Mouse (Mus musculus): ENCODE results near the gene Kazn. TPM values are rescaled to one million over a fixed set of nuclear protein-coding genes. Genes with fewer than 3 reads are reported as not detected.

Kazn gene
- total and polyA plus RNA-seq, 3 experiments, result 1.3 to 9.7 (median 4.2) TPM

- in situ Hi-C loops (cut with MboI; ENCODE audit: low pct_ligation_motif_present, low pct_unique_long_range_greater_than_20kb, low sequenced_read_pairs) (no loop called here), dilution Hi-C loops (cut with MboI; ENCODE audit: extremely low pct_ligation_motif_present, extremely low pct_unique_long_range_greater_than_20kb, low sequenced_read_pairs) (no loop called here)
- Histone ChIP-seq H3K4me2 (ENCODE audit: insufficient read depth, low read depth, poor library complexity, severe bottlenecking) (no peak overlapping the region), H3K27ac (ENCODE audit: insufficient read depth, low read depth) (no peak overlapping the region), H3K27me3 (replicated peaks) (no peaks in the 10 kb centered on the region), H3K9me3 (replicated peaks; ENCODE audit: low read length) (no peaks in the 10 kb centered on the region), H3K79me2 (replicated peaks; ENCODE audit: control insufficient read depth, extremely low read depth, insufficient read depth, poor library complexity, severe bottlenecking) (no peaks in the 10 kb centered on the region), H3K4me3 (replicated peaks in 1 of 3; ENCODE audit: low read depth in 2 of 3, low read length in 2 of 3, poor library complexity in 1 of 3) (no peak overlapping the region), H3K36me3 (replicated peaks in 1 of 2; ENCODE audit: control insufficient read depth in 1 of 2, insufficient read depth in 1 of 2, low read length in 1 of 2) (peaks cover 5 to 33% of the 10 kb centered on the region in 2 experiments), H3K4me1 (ENCODE audit: control insufficient read depth in 1 of 2, insufficient read depth in 2 of 2) (peaks cover 0 to 30% of the 10 kb centered on the region in 2 experiments; a peak in 2 of 4 replicates), H3K9ac (ENCODE audit: insufficient read depth, low read depth) (no peak overlapping the region)
- no peak for TF ChIP-seq USF2 (conservative IDR thresholded peaks at IDR 0.05; ENCODE audit: low read depth, low read length)
- no peak for TF ChIP-seq ELF1 (IDR thresholded peaks at IDR 0.05; ENCODE audit: low read depth, low read length)
- no peak for TF ChIP-seq NELFE (IDR thresholded peaks at IDR 0.05; ENCODE audit: low read depth, low read length)
- TF ChIP-seq E2F4 (IDR thresholded peaks at IDR 0.05; ENCODE audit: insufficient replicate concordance, low read depth, low read length), result no peak
- TF ChIP-seq MAX (IDR thresholded peaks at IDR 0.05; ENCODE audit: low read length), result no peak
- no peak for TF ChIP-seq MAZ (IDR thresholded peaks at IDR 0.05; ENCODE audit: low read depth, low read length)
- TF ChIP-seq JUN (IDR thresholded peaks at IDR 0.05; ENCODE audit: insufficient read depth, low read depth, low read length), result no peak
- TF ChIP-seq ETS1 (conservative IDR thresholded peaks at IDR 0.05; ENCODE audit: low read depth, low read length), result no peak
- no peak for TF ChIP-seq SMC3 (IDR thresholded peaks at IDR 0.05; ENCODE audit: low read depth, low read length)
- TF ChIP-seq TCF12 (IDR thresholded peaks at IDR 0.05; ENCODE audit: low read depth, low read length), result no peak
- TF ChIP-seq IRF4 (IDR thresholded peaks at IDR 0.05; ENCODE audit: low read depth, low read length), result no peak
- no peak for TF ChIP-seq BHLHE40 (IDR thresholded peaks at IDR 0.05; ENCODE audit: low read depth, low read length)
- no peak for TF ChIP-seq PAX5 (IDR thresholded peaks at IDR 0.05; ENCODE audit: low read length)
- TF ChIP-seq SIN3A (IDR thresholded peaks at IDR 0.05; ENCODE audit: low read length), result no peak
- TF ChIP-seq ZNF384 (IDR thresholded peaks at IDR 0.05; ENCODE audit: low read depth, low read length), result no peak
- no peak for TF ChIP-seq POLR2A (IDR thresholded peaks at IDR 0.05; ENCODE audit: low read depth, low read length)
- no peak for TF ChIP-seq EP300 (IDR thresholded peaks at IDR 0.05; ENCODE audit: low read length)
- no peak for TF ChIP-seq MEF2A (IDR thresholded peaks at IDR 0.05; ENCODE audit: borderline replicate concordance, low read depth, low read length)
- TF ChIP-seq USF1 (IDR thresholded peaks at IDR 0.05; ENCODE audit: low read depth, low read length), result no peak
- TF ChIP-seq RAD21 (IDR thresholded peaks at IDR 0.05; ENCODE audit: low read depth, low read length), result no peak
- no peak for DNase-seq (ENCODE audit: extremely low read depth)
These were observed 26.8 kb downstream of the Kazn start for GRCm38 (mm10) chr4:142212425-142212824.

- dilution Hi-C loops (cut with MboI; ENCODE audit: extremely low pct_ligation_motif_present, extremely low pct_unique_long_range_greater_than_20kb, low sequenced_read_pairs), result no loop called here
These were observed 29.3 kb downstream of the Kazn start for GRCm38 (mm10) chr4:142209884-142210283.

More at GRCm38 (mm10) chr4:142209884-142210283, 29.3 kb downstream of the Kazn start:
- Histone ChIP-seq H3K4me2 (ENCODE audit: insufficient read depth, low read depth, poor library complexity, severe bottlenecking) (no peak overlapping the region), H3K79me2 (replicated peaks; ENCODE audit: control insufficient read depth, extremely low read depth, insufficient read depth, poor library complexity, severe bottlenecking) (no peaks in the 10 kb centered on the region), H3K36me3 (replicated peaks in 1 of 2; ENCODE audit: control insufficient read depth in 1 of 2, insufficient read depth in 1 of 2, low read length in 1 of 2) (peaks cover 8 to 39% of the 10 kb centered on the region in 2 experiments), H3K9ac (ENCODE audit: insufficient read depth, low read depth) (no peak overlapping the region), H3K4me1 (ENCODE audit: control insufficient read depth in 1 of 2, insufficient read depth in 2 of 2) (peaks cover 0 to 30% of the 10 kb centered on the region in 2 experiments; a peak in 2 of 4 replicates), H3K27me3 (replicated peaks) (no peaks in the 10 kb centered on the region), H3K27ac (ENCODE audit: insufficient read depth, low read depth) (no peak overlapping the region), H3K4me3 (replicated peaks in 1 of 3; ENCODE audit: low read depth in 2 of 3, low read length in 2 of 3, poor library complexity in 1 of 3) (no peak overlapping the region), H3K9me3 (replicated peaks; ENCODE audit: low read length) (no peaks in the 10 kb centered on the region)
- in situ Hi-C loops (cut with MboI; ENCODE audit: low pct_ligation_motif_present, low pct_unique_long_range_greater_than_20kb, low sequenced_read_pairs), result no loop called here
- DNase-seq (ENCODE audit: extremely low read depth), result no peak
- no peak for TF ChIP-seq POLR2A (IDR thresholded peaks at IDR 0.05; ENCODE audit: low read depth, low read length)
- TF ChIP-seq MEF2A (IDR thresholded peaks at IDR 0.05; ENCODE audit: borderline replicate concordance, low read depth, low read length), result no peak
- TF ChIP-seq TCF12 (IDR thresholded peaks at IDR 0.05; ENCODE audit: low read depth, low read length), result no peak
- TF ChIP-seq SIN3A (IDR thresholded peaks at IDR 0.05; ENCODE audit: low read length), result no peak
- TF ChIP-seq UBTF (IDR thresholded peaks at IDR 0.05; ENCODE audit: low read depth, low read length), result no peak
- no peak for TF ChIP-seq MAZ (IDR thresholded peaks at IDR 0.05; ENCODE audit: low read depth, low read length)
- TF ChIP-seq IRF4 (IDR thresholded peaks at IDR 0.05; ENCODE audit: low read depth, low read length), result no peak
- TF ChIP-seq CHD1 (IDR thresholded peaks at IDR 0.05; ENCODE audit: low read depth, low read length), result no peak
- TF ChIP-seq TBP (conservative IDR thresholded peaks at IDR 0.05; ENCODE audit: low read depth, low read length), result no peak
- TF ChIP-seq JUN (IDR thresholded peaks at IDR 0.05; ENCODE audit: insufficient read depth, low read depth, low read length), result no peak
- no peak for TF ChIP-seq NELFE (IDR thresholded peaks at IDR 0.05; ENCODE audit: low read depth, low read length)
- TF ChIP-seq USF1 (IDR thresholded peaks at IDR 0.05; ENCODE audit: low read depth, low read length), result no peak
- no peak for TF ChIP-seq ETS1 (conservative IDR thresholded peaks at IDR 0.05; ENCODE audit: low read depth, low read length)
- no peak for TF ChIP-seq POLR2AphosphoS2 (IDR thresholded peaks at IDR 0.05; ENCODE audit: low read depth, low read length)
- no peak for TF ChIP-seq ELF1 (IDR thresholded peaks at IDR 0.05; ENCODE audit: low read depth, low read length)
- no peak for TF ChIP-seq ZMIZ1 (IDR thresholded peaks at IDR 0.05; ENCODE audit: low read depth, low read length)
- TF ChIP-seq JUND (conservative IDR thresholded peaks at IDR 0.05; ENCODE audit: low read depth, low read length), result no peak
- TF ChIP-seq ZKSCAN1 (IDR thresholded peaks at IDR 0.05; ENCODE audit: borderline replicate concordance, low read depth, low read length), result no peak
- TF ChIP-seq BHLHE40 (IDR thresholded peaks at IDR 0.05; ENCODE audit: low read depth, low read length), result no peak
- TF ChIP-seq RAD21 (IDR thresholded peaks at IDR 0.05; ENCODE audit: low read depth, low read length), result no peak

All from CH12.LX (cell line).